Mouse (Mus musculus): ENCODE data around the gene Gm867. TPM values are rescaled to one million over a fixed set of nuclear protein-coding genes. Genes with fewer than 3 reads are reported as not detected.
A peak's percentile ranks its signal among the peaks of the same experiment; 100 is the strongest.

The Gm867 gene
- total and polyA plus RNA-seq, 2 experiments from 2014 or later, result 0.73 to 2.3 TPM

DNA sequence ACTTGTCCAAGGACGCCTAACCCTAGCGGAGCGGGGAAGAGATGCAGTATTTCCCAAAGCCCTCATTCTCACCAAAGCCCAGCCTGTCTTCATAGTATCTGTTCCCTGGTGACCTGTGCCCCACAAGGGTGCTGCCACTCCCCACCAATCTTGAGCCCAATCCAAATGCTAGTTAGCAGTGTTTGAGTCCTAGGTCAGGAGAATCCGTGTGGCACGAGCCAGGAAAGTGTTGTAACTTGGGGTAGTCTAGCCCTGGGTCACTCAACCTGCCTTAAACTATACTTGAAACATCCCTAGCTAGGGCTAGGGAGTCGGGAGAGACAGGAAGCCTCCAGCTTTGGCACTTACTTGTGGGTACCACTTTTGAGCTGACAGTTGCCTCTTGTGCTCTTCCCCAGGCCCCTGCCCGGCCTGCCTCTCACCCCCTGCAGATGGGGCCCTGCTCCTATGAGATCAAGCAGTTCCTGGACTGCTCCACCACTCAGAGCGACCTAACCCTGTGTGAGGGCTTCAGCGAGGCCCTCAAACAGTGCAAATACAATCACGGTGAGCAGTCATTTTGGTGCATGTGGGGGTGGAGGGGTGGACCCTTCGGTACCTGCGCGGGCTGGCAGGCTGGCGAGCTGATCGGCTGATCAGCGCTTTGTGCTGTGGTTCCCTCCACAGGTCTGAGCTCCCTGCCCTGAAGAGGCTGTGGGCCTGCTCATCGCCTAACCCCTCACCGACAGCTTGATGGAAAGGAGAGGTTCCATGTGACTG lies 3.4 kb downstream of the Gm867 start:
- 0 out of 2 replicates have a peak overlapping the region, but pooled peaks have one; percentile 66 for H3K4me3 ChIP-seq (ENCODE audit: low read length)
- no peaks in the 10 kb centered on the region for H3K27me3 ChIP-seq (ENCODE audit: insufficient read depth, low read length)

DNA sequence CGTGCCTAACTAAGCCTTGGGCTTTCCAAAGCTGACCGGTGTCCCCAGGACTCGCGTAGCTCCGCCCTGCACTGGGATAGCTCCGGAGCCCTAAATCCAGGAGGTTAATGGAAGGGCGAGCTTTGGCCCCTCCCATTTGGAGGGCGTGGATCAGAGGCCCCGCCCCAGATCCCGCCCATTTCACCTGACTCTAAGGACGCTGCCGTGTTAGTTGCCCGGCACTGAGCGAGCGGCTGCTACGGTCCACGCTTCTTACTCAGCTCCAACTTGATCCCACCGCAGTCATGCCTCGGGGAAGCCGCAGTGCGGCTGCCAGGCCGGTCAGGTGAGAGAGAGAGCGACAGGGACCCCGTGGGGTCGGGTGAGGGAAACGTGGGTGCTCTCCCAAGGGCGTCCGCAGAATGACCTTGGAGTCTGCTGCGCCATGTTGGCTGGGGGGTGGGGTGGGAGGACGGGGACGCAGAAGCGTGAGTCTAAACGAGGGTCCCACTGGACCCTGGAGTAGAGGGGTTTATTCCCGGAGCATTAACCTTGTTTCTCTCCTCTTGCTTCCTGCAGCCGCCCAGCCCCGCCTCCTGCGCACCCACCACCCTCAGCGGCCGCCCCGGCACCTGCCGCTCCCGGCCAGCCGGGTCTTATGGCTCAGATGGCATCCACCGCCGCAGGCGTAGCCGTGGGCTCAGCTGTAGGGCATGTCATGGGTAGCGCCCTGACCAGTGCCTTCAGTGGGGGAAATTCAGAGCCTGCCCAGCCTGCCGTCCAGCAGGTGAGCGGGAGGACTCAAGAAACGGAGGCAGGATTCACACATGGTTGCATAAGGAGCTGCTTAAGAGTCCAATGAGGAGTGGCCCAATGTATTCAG lies 4.6 kb downstream of the Gm867 start, which contains the start of gene Mmp11:
Gene Mmp11, minus strand, starts transcription at position 817 of the 862 bp plus-strand sequence.
- DNase-seq (ENCODE audit: low spot score) (peak; percentile 85), ATAC-seq (peak; percentile 70)
- TF ChIP-seq CTCF (IDR thresholded peaks at IDR 0.05; ENCODE audit: low read depth), result no peak
- peak within 1 kb of the TSS; percentile 76 for H3K27ac ChIP-seq
- H3K9me3 ChIP-seq (ENCODE audit: low read length), result no peaks in the 10 kb centered on the region
- H3K27me3 ChIP-seq (ENCODE audit: insufficient read depth, low read length), result no peaks in the 10 kb centered on the region
- H3K4me3 ChIP-seq (ENCODE audit: low read length), result peak within 1 kb of the TSS; percentile 66
- peak within 1 kb of the TSS; percentile 85 for H3K4me2 ChIP-seq (ENCODE audit: low read depth, low read length)
- H3K36me3 ChIP-seq (ENCODE audit: insufficient read depth, low read length), result no peaks in the 10 kb centered on the region
- 3% methylated on average over 48 of the region's 51 CpGs for WGBS
- peaks cover 11% of the 10 kb centered on the region; the same call in 1 of the 2 replicates for H3K4me1 ChIP-seq (ENCODE audit: insufficient read depth, low read length)
- peak within 1 kb of the TSS; percentile 68 for H3K9ac ChIP-seq (replicated peaks; ENCODE audit: low read length)

More for the DNA sequence above, 3.4 kb downstream of the Gm867 start:
- TF ChIP-seq CTCF (IDR thresholded peaks at IDR 0.05; ENCODE audit: low read depth), result no peak
- WGBS, result 46% methylated on average over 18 of the region's 18 CpGs
- peak overlapping the region; percentile 85 for H3K4me2 ChIP-seq (ENCODE audit: low read depth, low read length)
- peaks cover 10% of the 10 kb centered on the region; the same call in 1 of the 2 replicates for H3K4me1 ChIP-seq (ENCODE audit: insufficient read depth, low read length)
- no peak for ATAC-seq
- no peaks in the 10 kb centered on the region for H3K9me3 ChIP-seq (ENCODE audit: low read length)
- DNase-seq (ENCODE audit: low spot score), result no peak
- no peak overlapping the region for H3K9ac ChIP-seq (replicated peaks; ENCODE audit: low read length)
- H3K36me3 ChIP-seq (ENCODE audit: insufficient read depth, low read length), result no peaks in the 10 kb centered on the region
- no peak overlapping the region for H3K27ac ChIP-seq

- no peak for TF ChIP-seq CTCF (IDR thresholded peaks at IDR 0.05; ENCODE audit: low read depth)
- 67% methylated on average over 1 of the region's 1 CpGs for whole genome bisulfite sequencing
- no peak overlapping the region for H3K27ac ChIP-seq
- no peaks in the 10 kb centered on the region for H3K36me3 ChIP-seq (ENCODE audit: insufficient read depth, low read length)
- DNase-seq (ENCODE audit: low spot score) (no peak), ATAC-seq (no peak)
- peak overlapping the region; percentile 66; the same call in 1 of the 2 replicates for H3K4me3 ChIP-seq (ENCODE audit: low read length)
- H3K9ac ChIP-seq (replicated peaks; ENCODE audit: low read length), result peak overlapping the region; percentile 68; the same call in 1 of the 2 replicates
- H3K4me2 ChIP-seq (ENCODE audit: low read depth, low read length), result peak overlapping the region; percentile 85
- H3K9me3 ChIP-seq (ENCODE audit: low read length), result no peaks in the 10 kb centered on the region
- H3K4me1 ChIP-seq (ENCODE audit: insufficient read depth, low read length), result peaks cover 14% of the 10 kb centered on the region
- H3K27me3 ChIP-seq (ENCODE audit: insufficient read depth, low read length), result no peaks in the 10 kb centered on the region
Measured at GRCm38 (mm10) chr10:75934991-75935390, 5.5 kb downstream of the Gm867 start.

DNA sequence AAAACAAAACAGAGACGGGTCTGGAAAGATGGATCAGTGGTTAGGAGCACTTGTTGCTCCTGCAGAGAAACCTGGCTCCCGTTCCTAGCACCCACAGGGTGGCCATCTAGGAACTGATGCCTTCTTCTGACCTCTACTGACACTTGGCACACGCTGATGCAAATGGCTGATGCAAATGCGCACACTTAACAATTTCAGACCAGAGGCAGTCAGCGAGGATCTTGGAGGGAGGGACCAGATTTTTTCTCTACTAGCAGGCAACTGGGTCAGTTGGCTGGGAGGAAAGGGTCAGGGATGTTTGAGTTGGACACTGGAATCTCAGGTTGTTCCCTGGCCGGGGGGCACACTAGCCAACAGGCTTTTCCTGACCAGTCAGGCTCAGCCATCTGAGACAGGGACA lies 7.6 kb downstream of the Gm867 start, which contains the start of gene Chchd10:
Gene Chchd10, plus strand, starts transcription at position 240 of the 400 bp plus-strand sequence.
- H3K9ac ChIP-seq (replicated peaks; ENCODE audit: low read length), result peak within 1 kb of the TSS; percentile 58
- TF ChIP-seq CTCF (IDR thresholded peaks at IDR 0.05; ENCODE audit: low read depth), result no peak
- H3K4me2 ChIP-seq (ENCODE audit: low read depth, low read length), result peak within 1 kb of the TSS; percentile 87
- DNase-seq (ENCODE audit: low spot score), result no peak
- no peaks in the 10 kb centered on the region for H3K9me3 ChIP-seq (ENCODE audit: low read length)
- H3K4me1 ChIP-seq (ENCODE audit: insufficient read depth, low read length), result peaks cover 14% of the 10 kb centered on the region
- H3K27me3 ChIP-seq (ENCODE audit: insufficient read depth, low read length), result no peaks in the 10 kb centered on the region
- ATAC-seq, result no peak
- 0 out of 2 replicates have a peak within 1 kb of the TSS, but pooled peaks have one; percentile 3 for H3K27ac ChIP-seq
- WGBS, result 29% methylated on average over 6 of the region's 6 CpGs
- no peaks in the 10 kb centered on the region for H3K36me3 ChIP-seq (ENCODE audit: insufficient read depth, low read length)
- peak within 1 kb of the TSS; percentile 43 for H3K4me3 ChIP-seq (ENCODE audit: low read length)

- Histone ChIP-seq H3K4me2 (ENCODE audit: low read depth, low read length) (peak overlapping the region; percentile 87), H3K36me3 (ENCODE audit: insufficient read depth, low read length) (no peaks in the 10 kb centered on the region), H3K9ac (replicated peaks; ENCODE audit: low read length) (peak overlapping the region; percentile 58), H3K27me3 (ENCODE audit: insufficient read depth, low read length) (no peaks in the 10 kb centered on the region), H3K27ac (0 out of 2 replicates have a peak overlapping the region, but pooled peaks have one; percentile 3), H3K4me1 (ENCODE audit: insufficient read depth, low read length) (peaks cover 14% of the 10 kb centered on the region), H3K9me3 (ENCODE audit: low read length) (no peaks in the 10 kb centered on the region), H3K4me3 (ENCODE audit: low read length) (peak overlapping the region; percentile 43)
- DNase-seq (ENCODE audit: low spot score) (peak; percentile 43), ATAC-seq (peak; percentile 27)
- under 1% methylated on average over 35 of the region's 44 CpGs for WGBS
- TF ChIP-seq CTCF (IDR thresholded peaks at IDR 0.05; ENCODE audit: low read depth), result no peak
Measured at GRCm38 (mm10) chr10:75932081-75932678, 8.3 kb downstream of the Gm867 start.

- ATAC-seq (no peak), DNase-seq (ENCODE audit: low spot score) (no peak)
- peak overlapping the region; percentile 43 for H3K4me3 ChIP-seq (ENCODE audit: low read length)
- H3K27ac ChIP-seq, result no peak overlapping the region
- H3K9ac ChIP-seq (replicated peaks; ENCODE audit: low read length), result no peak overlapping the region
- 28% methylated on average over 7 of the region's 7 CpGs for WGBS
- no peak for TF ChIP-seq CTCF (IDR thresholded peaks at IDR 0.05; ENCODE audit: low read depth)
- peaks cover 14% of the 10 kb centered on the region for H3K4me1 ChIP-seq (ENCODE audit: insufficient read depth, low read length)
- H3K4me2 ChIP-seq (ENCODE audit: low read depth, low read length), result peak overlapping the region; percentile 87
- H3K36me3 ChIP-seq (ENCODE audit: insufficient read depth, low read length), result no peaks in the 10 kb centered on the region
- no peaks in the 10 kb centered on the region for H3K27me3 ChIP-seq (ENCODE audit: insufficient read depth, low read length)
- H3K9me3 ChIP-seq (ENCODE audit: low read length), result no peaks in the 10 kb centered on the region
Measured at GRCm38 (mm10) chr10:75931311-75931710, 9.2 kb downstream of the Gm867 start.
